Mouse (Mus musculus) embryonic facial prominence, embryonic 13.5 days (tissue): ENCODE results near the gene Cdh9. TPM values are rescaled to one million over a fixed set of nuclear protein-coding genes. Genes with fewer than 3 reads are reported as not detected.

ENCODE experiments used
- ATAC-seq: fragments of 200-750 bp; cut with Nextera tagmentation; 2 replicates; pipeline ENCODE4 v1.8.0; 2017; ENCODE audit warnings: low read depth; ENCODE audit not compliant: insufficient number of reproducible peaks, insufficient read depth, low FRiP score, low TSS enrichment
- H3K27ac ChIP-seq: fragments of 300-500 bp; sonication (generic); 2 replicates; pipeline ENCODE4 v1.5.1; 2015; ENCODE audit warnings: moderate library complexity, mild to moderate bottlenecking, inconsistent platforms
- H3K27me3 ChIP-seq: fragments of 300-500 bp; sonication (generic); 2 replicates; pipeline ENCODE4 v1.6.1; 2015; ENCODE audit warnings: mild to moderate bottlenecking, inconsistent platforms
- H3K36me3 ChIP-seq: fragments of 300-500 bp; sonication (generic); 2 replicates; pipeline ENCODE4 v1.6.1; 2015; ENCODE audit warnings: mild to moderate bottlenecking, inconsistent platforms
- H3K4me1 ChIP-seq: fragments of 300-500 bp; sonication (generic); 2 replicates; pipeline ENCODE4 v1.6.1; 2015; ENCODE audit warnings: inconsistent platforms
- H3K4me2 ChIP-seq: fragments of 300-500 bp; sonication (generic); 2 replicates; pipeline ENCODE4 v1.6.1; 2015; ENCODE audit warnings: moderate library complexity, mild to moderate bottlenecking, inconsistent platforms
- H3K4me3 ChIP-seq: fragments of 300-500 bp; sonication (generic); 2 replicates; pipeline ENCODE4 v1.5.1; 2015; ENCODE audit warnings: mild to moderate bottlenecking, inconsistent platforms
- H3K9ac ChIP-seq: fragments of 300-500 bp; sonication (generic); 2 replicates; pipeline ENCODE4 v1.6.1; 2015; ENCODE audit warnings: mild to moderate bottlenecking, inconsistent platforms
- H3K9me3 ChIP-seq: fragments of 300-500 bp; sonication (generic); 2 replicates; pipeline ENCODE4 v1.6.1; 2016; ENCODE audit warnings: inconsistent platforms
- WGBS: fragments of 180-500 bp; shearing (Covaris S2); methylation state at CpG from one replicate; pipeline ENCODE4 v1.1.7; 2015; ENCODE audit warnings: mixed read lengths; 5-methylcytosine and 5-hydroxymethylcytosine counted together
- polyA plus RNA-seq: library from polyadenylated mRNA; unstranded; fragments of >200 nt; fragmentation: Nextera tagmentation; extraction: Ambion mirVana; gene quantifications from 2 replicates; pipeline ENCODE4 v1.2.1, GENCODE M21; 2015

The Cdh9 gene
- polyA plus RNA-seq, 1 experiment from 2014 or later = 0.30 TPM

DNA sequence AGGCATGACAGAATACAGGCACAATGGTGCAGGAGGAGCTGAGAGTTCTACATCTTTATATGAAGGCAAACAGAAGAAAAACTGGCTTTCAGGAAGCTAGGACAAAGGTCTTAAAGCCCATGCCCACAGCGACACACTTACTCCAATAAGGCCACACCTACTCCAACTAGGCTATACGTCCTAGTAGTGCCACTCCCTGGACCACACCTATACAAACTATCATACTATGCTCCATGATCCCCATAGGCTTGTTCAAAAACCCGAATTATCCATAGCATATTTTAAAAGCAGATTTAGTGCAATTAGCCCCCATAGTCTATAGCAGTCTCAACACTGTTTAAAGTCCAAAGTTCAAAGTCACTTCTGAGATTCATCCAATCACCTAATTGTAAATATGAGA, 154.0 kb downstream of the Cdh9 start:
- Histone ChIP-seq H3K4me3 (no peak overlapping the region), H3K27ac (no peak overlapping the region), H3K9me3 (0 out of 2 replicates have a peak, but pooled peaks cover 5% of the 10 kb centered on the region), H3K9ac (no peak overlapping the region), H3K27me3 (no peaks in the 10 kb centered on the region), H3K36me3 (no peaks in the 10 kb centered on the region), H3K4me2 (no peak overlapping the region), H3K4me1 (no peaks in the 10 kb centered on the region)
- WGBS = 82% methylated on average over 3 of the region's 3 CpGs
- no peak for ATAC-seq

DNA sequence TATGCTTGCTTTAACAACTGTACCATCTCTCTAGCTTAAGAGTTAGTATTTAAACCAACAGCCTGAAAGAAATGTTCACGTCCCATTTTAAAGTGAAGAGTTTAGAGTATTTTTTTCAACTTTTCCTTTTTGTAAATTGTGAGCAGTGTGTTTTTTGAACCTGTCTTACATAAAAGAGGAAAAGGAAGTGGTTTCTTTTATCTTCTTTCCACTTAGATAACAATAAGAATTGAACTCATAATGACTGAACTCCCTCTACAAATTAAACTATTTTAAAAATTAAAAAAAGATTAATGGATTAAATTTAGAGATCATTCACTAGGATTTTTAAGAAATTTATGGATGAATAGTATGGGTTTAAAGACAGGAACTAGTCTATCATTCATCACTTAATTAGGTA, 168.1 kb downstream of the Cdh9 start:
- ATAC-seq = no peak
- no peaks in the 10 kb centered on the region for H3K36me3 ChIP-seq
- H3K27ac ChIP-seq = no peak overlapping the region
- no peaks in the 10 kb centered on the region for H3K4me1 ChIP-seq
- no peaks in the 10 kb centered on the region for H3K27me3 ChIP-seq
- no peaks in the 10 kb centered on the region for H3K9me3 ChIP-seq
- H3K4me3 ChIP-seq = no peak overlapping the region
- 84% methylated on average over 1 of the region's 1 CpGs for WGBS
- no peak overlapping the region for H3K9ac ChIP-seq
- no peak overlapping the region for H3K4me2 ChIP-seq
